Mouse (Mus musculus) liver, embryonic 15.5 days (tissue): ENCODE results near the gene Rasa3. TPM values are rescaled to one million over a fixed set of nuclear protein-coding genes. Genes with fewer than 3 reads are reported as not detected.

Experiments used
- ATAC-seq: fragments of 200-750 bp; cut with Nextera tagmentation; 2 replicates; pipeline ENCODE4 v1.8.0; 2017; ENCODE audit warnings: moderate number of reproducible peaks, mild to moderate bottlenecking, moderate library complexity; ENCODE audit not compliant: insufficient read depth
- H3K27ac ChIP-seq: fragments of 300-500 bp; sonication (generic); replicated peaks from 2 replicates; pipeline ENCODE4 v1.5.1; 2015; ENCODE audit warnings: mild to moderate bottlenecking, inconsistent platforms
- H3K27me3 ChIP-seq: fragments of 300-500 bp; sonication (generic); 2 replicates; pipeline ENCODE4 v1.6.1; 2015; ENCODE audit warnings: mild to moderate bottlenecking, inconsistent platforms
- H3K36me3 ChIP-seq: fragments of 300-500 bp; sonication (generic); replicated peaks from 2 replicates; pipeline ENCODE4 v1.6.1; 2015; ENCODE audit warnings: moderate library complexity, mild to moderate bottlenecking, inconsistent platforms
- H3K4me1 ChIP-seq: fragments of 300-500 bp; sonication (generic); replicated peaks from 2 replicates; pipeline ENCODE4 v1.6.1; 2015; ENCODE audit warnings: inconsistent platforms
- H3K4me2 ChIP-seq: fragments of 300-500 bp; sonication (generic); 2 replicates; pipeline ENCODE4 v1.6.1; 2015; ENCODE audit warnings: moderate library complexity, mild to moderate bottlenecking, inconsistent platforms
- H3K4me3 ChIP-seq: fragments of 300-500 bp; sonication (generic); replicated peaks from 2 replicates; pipeline ENCODE4 v1.5.1; 2015; ENCODE audit warnings: mild to moderate bottlenecking, inconsistent platforms
- H3K9ac ChIP-seq: fragments of 300-500 bp; sonication (generic); 2 replicates; pipeline ENCODE4 v1.6.1; 2015; ENCODE audit warnings: moderate library complexity, mild to moderate bottlenecking, inconsistent platforms
- H3K9me3 ChIP-seq: fragments of 300-500 bp; sonication (generic); replicated peaks from 2 replicates; pipeline ENCODE4 v1.6.1; 2016; ENCODE audit warnings: inconsistent platforms
- WGBS: fragments of 180-500 bp; shearing (Covaris S2); methylation state at CpG from one replicate; pipeline ENCODE4 v1.1.7; 2015; ENCODE audit warnings: mixed read lengths; ENCODE audit not compliant: insufficient replicate concordance; 5-methylcytosine and 5-hydroxymethylcytosine counted together
- polyA plus RNA-seq: library from polyadenylated mRNA; unstranded; fragments of >200 nt; fragmentation: Nextera tagmentation; extraction: Ambion mirVana; gene quantifications from 2 replicates; pipeline ENCODE4 v1.2.1, GENCODE M21; 2015

Rasa3 gene
- polyA plus RNA-seq, 1 experiment from 2014 or later: 16.4 TPM

GRCm38 (mm10) chr8:13529011-13529840 is 148.2 kb downstream of the Rasa3 start:
- WGBS: 65% methylated on average over 15 of the region's 15 CpGs
- H3K9me3 ChIP-seq: no peaks in the 10 kb centered on the region
- no peak overlapping the region for H3K4me2 ChIP-seq
- no peaks in the 10 kb centered on the region for H3K27me3 ChIP-seq
- no peak overlapping the region for H3K4me3 ChIP-seq
- no peak overlapping the region for H3K9ac ChIP-seq
- H3K27ac ChIP-seq: no peak overlapping the region
- H3K4me1 ChIP-seq: 0 out of 2 replicates have a peak, but pooled peaks cover 8% of the 10 kb centered on the region
- ATAC-seq: no peak
- H3K36me3 ChIP-seq: no peaks in the 10 kb centered on the region

DNA sequence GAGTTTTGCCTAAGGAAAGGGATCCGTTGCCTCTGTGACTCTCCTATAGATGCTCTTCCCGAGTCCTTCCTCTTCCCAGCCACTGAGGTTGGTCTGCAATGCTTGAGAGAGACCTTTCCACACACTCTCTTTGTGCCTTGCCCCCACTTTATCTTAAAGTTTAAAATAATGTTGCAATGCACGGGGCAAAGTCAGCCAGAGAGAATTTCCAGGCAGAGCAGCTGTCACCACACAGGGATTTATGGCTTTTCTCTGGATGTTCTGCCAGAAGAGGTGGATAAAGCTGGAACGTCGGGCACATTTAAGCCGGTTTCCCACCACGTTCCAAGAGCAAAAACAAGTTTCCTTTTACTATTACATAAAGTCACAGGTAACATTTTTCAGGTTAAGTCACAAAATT is 156.0 kb downstream of the Rasa3 start:
- no peak for ATAC-seq

DNA sequence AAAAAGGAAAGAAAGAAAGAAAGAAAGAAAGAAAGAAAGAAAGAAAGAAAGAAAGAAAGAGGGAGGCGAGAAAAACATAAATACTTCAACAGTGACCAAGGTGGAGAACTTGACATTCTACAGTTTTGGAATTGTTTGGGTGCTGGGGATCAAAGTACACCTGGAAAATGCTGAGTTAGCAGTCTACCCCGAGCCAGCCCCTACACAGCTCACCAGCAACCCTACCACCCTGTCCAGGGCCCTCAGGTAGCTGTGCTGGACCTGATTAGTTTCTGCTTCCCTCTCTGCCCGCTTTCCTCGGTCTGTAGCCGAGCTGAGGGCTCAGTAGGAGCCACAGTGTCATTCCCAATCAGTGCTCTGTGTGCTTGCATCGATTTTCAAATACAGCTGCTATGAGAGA is 157.1 kb downstream of the Rasa3 start:
- ATAC-seq: no peak
- H3K9ac ChIP-seq: no peak overlapping the region
- 33% methylated on average over 6 of the region's 6 CpGs for WGBS
- no peaks in the 10 kb centered on the region for H3K36me3 ChIP-seq
- no peak overlapping the region for H3K4me2 ChIP-seq
- no peaks in the 10 kb centered on the region for H3K4me1 ChIP-seq
- H3K27me3 ChIP-seq: no peaks in the 10 kb centered on the region
- no peak overlapping the region for H3K4me3 ChIP-seq
- no peak overlapping the region for H3K27ac ChIP-seq
- no peaks in the 10 kb centered on the region for H3K9me3 ChIP-seq

More for the DNA sequence above, 156.0 kb downstream of the Rasa3 start:
- Histone ChIP-seq H3K27ac (no peak overlapping the region), H3K4me3 (no peak overlapping the region), H3K9ac (no peak overlapping the region), H3K4me1 (no peaks in the 10 kb centered on the region), H3K4me2 (no peak overlapping the region), H3K36me3 (no peaks in the 10 kb centered on the region), H3K9me3 (no peaks in the 10 kb centered on the region), H3K27me3 (no peaks in the 10 kb centered on the region)
- WGBS: 38% methylated on average over 7 of the region's 7 CpGs

- no peak overlapping the region for H3K4me3 ChIP-seq
- WGBS: 50% methylated on average over 9 of the region's 9 CpGs
- H3K36me3 ChIP-seq: no peaks in the 10 kb centered on the region
- no peaks in the 10 kb centered on the region for H3K27me3 ChIP-seq
- H3K9ac ChIP-seq: no peak overlapping the region
- ATAC-seq: no peak
- H3K27ac ChIP-seq: no peak overlapping the region
- H3K4me2 ChIP-seq: no peak overlapping the region
- no peaks in the 10 kb centered on the region for H3K9me3 ChIP-seq
- no peaks in the 10 kb centered on the region for H3K4me1 ChIP-seq
Observed at GRCm38 (mm10) chr8:13519503-13519902, 157.9 kb downstream of the Rasa3 start.

DNA sequence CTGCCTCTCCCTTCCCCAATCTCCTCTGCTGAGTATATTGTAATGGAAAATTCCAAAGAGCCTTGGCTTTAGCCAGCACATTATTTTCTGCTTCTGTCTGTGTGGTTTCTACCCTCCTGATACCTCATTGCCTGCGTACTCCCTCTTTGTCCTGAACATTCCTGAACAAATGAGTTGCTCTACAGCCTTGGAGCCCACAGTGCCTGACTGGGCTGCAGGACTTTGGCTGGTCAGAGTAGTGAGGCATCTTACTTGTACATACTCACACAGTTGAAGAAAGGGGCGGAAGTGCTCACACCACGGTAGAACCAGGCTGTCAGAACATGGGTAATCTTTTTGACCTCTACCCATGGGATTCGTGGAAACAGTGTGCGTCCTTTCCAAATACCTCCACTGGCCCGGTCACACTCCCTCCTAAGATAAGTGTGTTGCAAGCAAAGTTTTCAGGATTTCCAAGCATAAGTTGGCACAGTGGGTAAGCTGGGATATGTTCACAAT is 160.1 kb downstream of the Rasa3 start:
- 73% methylated on average over 6 of the region's 6 CpGs for WGBS
- ATAC-seq: no peak

More for the DNA sequence above, 160.1 kb downstream of the Rasa3 start:
- Histone ChIP-seq H3K9ac (no peak overlapping the region), H3K27me3 (no peaks in the 10 kb centered on the region), H3K36me3 (no peaks in the 10 kb centered on the region), H3K27ac (no peak overlapping the region), H3K4me1 (no peaks in the 10 kb centered on the region), H3K4me3 (no peak overlapping the region), H3K9me3 (no peaks in the 10 kb centered on the region), H3K4me2 (no peak overlapping the region)

Other genes starting within 250 kb of the Rasa3 start
- gene Tmem255b, start 242.4 kb downstream of the Rasa3 start, polyA plus RNA-seq: 0.16 TPM in 1 of 2 replicates, not detected in the other
- 7.1 and 7.5 TPM in 2 replicates for gene Gas6, start 183.1 kb downstream of the Rasa3 start, polyA plus RNA-seq
- gene 1700029H14Rik, start 115.1 kb downstream of the Rasa3 start, polyA plus RNA-seq: not detected in 2 replicates
- gene Cfap97d2, start 28.3 kb upstream of the Rasa3 start, polyA plus RNA-seq: 0.12 TPM in 1 of 2 replicates, not detected in the other
- gene Cdc16, start 80.1 kb upstream of the Rasa3 start, polyA plus RNA-seq: 42.8 and 46.4 TPM in 2 replicates
- gene Upf3a, start 108.0 kb upstream of the Rasa3 start, polyA plus RNA-seq: 11.0 and 11.2 TPM in 2 replicates
- not detected in 2 replicates for gene AF366264, start 160.8 kb upstream of the Rasa3 start, polyA plus RNA-seq
- 9.5 and 10.1 TPM in 2 replicates for gene Champ1, start 192.0 kb upstream of the Rasa3 start, polyA plus RNA-seq
- gene Coprs, start 212.7 kb upstream of the Rasa3 start, polyA plus RNA-seq: 5.2 and 5.3 TPM in 2 replicates